Mouse (Mus musculus) bone marrow macrophage, adult 2 months (primary cell): ENCODE results near the gene Drc1.

Experiments used
- CTCF ChIP-seq: IDR thresholded peaks from 2 replicates; pipeline ENCODE4 v1.5.1; 2012; ENCODE audit warnings: low read depth, mild to moderate bottlenecking, low read length, moderate library complexity
- POLR2A ChIP-seq: IDR thresholded peaks from 2 replicates; pipeline ENCODE4 v1.6.1; 2012; ENCODE audit warnings: mild to moderate bottlenecking, low read depth, low read length, borderline replicate concordance

- TF ChIP-seq POLR2A (no peak), CTCF (no peak)
Measured at GRCm38 (mm10) chr5:30355114-30355513, 73.9 kb downstream of the Drc1 start.
